Mouse (Mus musculus) testis, adult 2 months (tissue): ENCODE measurements around the gene Ndufb2. TPM values are rescaled to one million over a fixed set of nuclear protein-coding genes. Genes with fewer than 3 reads are reported as not detected.

Experiments
- H3K27ac ChIP-seq: fragments of 200-500 bp; 2 replicates; pipeline ENCODE4 v1.5.1; 2012; ENCODE audit warnings: low read depth, low read length; ENCODE audit not compliant: control insufficient read depth, insufficient read depth
- H3K27me3 ChIP-seq: fragments of 200-500 bp; 2 replicates; pipeline ENCODE4 v1.6.1; 2012; ENCODE audit warnings: mild to moderate bottlenecking, low read length, moderate library complexity; ENCODE audit not compliant: control insufficient read depth, insufficient read depth
- H3K36me3 ChIP-seq: fragments of 200-500 bp; 2 replicates; pipeline ENCODE4 v1.6.1; 2012; ENCODE audit warnings: mild to moderate bottlenecking, low read length; ENCODE audit not compliant: control insufficient read depth, insufficient read depth
- H3K4me1 ChIP-seq: fragments of 200-500 bp; 2 replicates; pipeline ENCODE4 v1.6.1; 2012; ENCODE audit warnings: low read length; ENCODE audit not compliant: control insufficient read depth, insufficient read depth
- H3K4me3 ChIP-seq: fragments of 200-500 bp; 2 replicates; pipeline ENCODE4 v1.5.1; 2012; ENCODE audit warnings: low read depth, mild to moderate bottlenecking, low read length, moderate library complexity, mixed read lengths; ENCODE audit not compliant: control insufficient read depth
- CTCF ChIP-seq: fragments of 200-500 bp; IDR thresholded peaks from 2 replicates; pipeline ENCODE4 v1.5.1; 2012; ENCODE audit warnings: low read depth, mild to moderate bottlenecking, inconsistent platforms, low read length, moderate library complexity; ENCODE audit not compliant: control insufficient read depth, insufficient read depth, insufficient replicate concordance
- POLR2A ChIP-seq: fragments of 200-500 bp; IDR thresholded peaks from 2 replicates; pipeline ENCODE4 v1.6.1; 2012; ENCODE audit warnings: low read depth, mild to moderate bottlenecking, inconsistent platforms, low read length, moderate library complexity; ENCODE audit not compliant: control insufficient read depth
- polyA plus RNA-seq: library from polyadenylated mRNA; depleted of rRNA; stranded (reverse); fragments of >200 nt; gene quantifications from 2 replicates; pipeline ENCODE4 v1.2.3, GENCODE M21; 2012

Ndufb2 gene
- polyA plus RNA-seq, 1 experiment: 128 TPM

- Histone ChIP-seq H3K4me1 (peaks cover 11% of the 10 kb centered on the region), H3K4me3 (no peak overlapping the region), H3K36me3 (no peaks in the 10 kb centered on the region), H3K27me3 (no peaks in the 10 kb centered on the region), H3K27ac (no peak overlapping the region)
- TF ChIP-seq POLR2A: no peak
- TF ChIP-seq CTCF: no peak
These were observed 21.9 kb upstream of the Ndufb2 start for GRCm38 (mm10) chr6:39570426-39570825.

DNA sequence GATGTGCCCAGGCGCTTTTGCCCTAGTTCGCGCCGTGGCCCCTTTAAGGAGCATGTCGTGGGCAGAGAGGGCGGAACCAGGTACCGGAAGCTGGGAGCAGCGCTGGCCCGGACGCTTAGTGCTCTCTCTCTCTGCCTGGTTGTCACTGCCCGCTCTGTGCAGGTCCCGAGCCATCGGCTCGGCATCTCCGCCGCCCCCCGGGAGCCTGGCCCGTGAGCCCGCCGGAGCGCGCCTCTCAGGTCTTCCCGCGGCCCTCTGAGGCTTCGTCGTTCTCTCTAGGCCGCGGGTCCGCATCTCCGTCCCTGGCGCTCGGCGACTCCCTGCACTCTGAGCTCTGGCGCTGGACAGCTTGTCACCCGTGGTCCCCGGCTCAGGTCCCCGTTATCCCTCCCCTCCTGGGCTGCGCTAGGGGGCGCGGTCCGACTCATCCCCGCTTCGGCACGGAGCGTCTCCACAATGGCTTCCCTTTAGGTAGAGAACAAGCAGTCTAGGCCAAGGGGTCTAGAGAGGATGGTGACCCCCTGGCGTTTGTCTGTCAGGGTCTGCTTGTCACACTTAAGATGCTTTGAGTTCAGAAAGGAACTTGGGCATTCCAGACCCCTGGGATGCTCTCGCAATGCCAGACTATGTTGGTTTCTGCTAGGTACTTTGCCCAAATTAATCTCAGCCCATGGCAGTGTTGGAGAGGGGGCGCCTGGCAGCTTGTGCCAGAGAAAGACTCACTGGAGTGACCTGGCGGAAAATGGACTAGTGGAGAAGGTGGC lies 18.4 kb upstream of the Ndufb2 start, which contains the start of gene Adck2:
TSS of gene Adck2 (plus strand) at position 83 of the 764 bp plus-strand sequence.
- TF ChIP-seq CTCF: no peak
- peak; percentile 60 for TF ChIP-seq POLR2A
- peak within 1 kb of the TSS; percentile 76 for H3K4me3 ChIP-seq
- no peaks in the 10 kb centered on the region for H3K27me3 ChIP-seq
- no peaks in the 10 kb centered on the region for H3K36me3 ChIP-seq
- H3K27ac ChIP-seq: peak within 1 kb of the TSS; percentile 3
- H3K4me1 ChIP-seq: peaks cover 11% of the 10 kb centered on the region

DNA sequence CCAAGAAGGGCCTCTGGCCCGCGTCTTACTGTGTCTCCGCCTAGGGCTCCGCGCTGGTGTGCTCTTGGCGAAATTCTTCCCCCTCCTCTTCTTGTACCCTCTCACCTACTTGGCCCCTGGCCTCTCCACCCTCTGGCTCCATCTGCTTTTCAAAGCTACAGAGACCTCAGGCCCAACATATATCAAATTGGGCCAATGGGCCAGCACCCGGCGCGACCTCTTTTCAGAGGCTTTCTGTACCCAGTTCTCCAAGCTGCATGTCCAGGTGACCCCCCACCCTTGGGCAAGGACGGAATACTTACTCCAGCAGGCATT lies 17.9 kb upstream of the Ndufb2 start:
- Histone ChIP-seq H3K36me3 (no peaks in the 10 kb centered on the region), H3K27me3 (no peaks in the 10 kb centered on the region), H3K27ac (no peak overlapping the region), H3K4me1 (peaks cover 11% of the 10 kb centered on the region), H3K4me3 (peak overlapping the region; percentile 76)
- TF ChIP-seq POLR2A (no peak), CTCF (no peak)

- H3K36me3 ChIP-seq: no peaks in the 10 kb centered on the region
- H3K27me3 ChIP-seq: no peaks in the 10 kb centered on the region
- H3K4me3 ChIP-seq: no peak overlapping the region; the same call in 1 of the 2 replicates
- peaks cover 11% of the 10 kb centered on the region for H3K4me1 ChIP-seq
- H3K27ac ChIP-seq: no peak overlapping the region
- TF ChIP-seq POLR2A (no peak), CTCF (no peak)
These were observed 17.4 kb upstream of the Ndufb2 start for GRCm38 (mm10) chr6:39574951-39575350.

- no peaks in the 10 kb centered on the region for H3K36me3 ChIP-seq
These were observed 12.8 kb upstream of the Ndufb2 start for GRCm38 (mm10) chr6:39579552-39579951.

DNA sequence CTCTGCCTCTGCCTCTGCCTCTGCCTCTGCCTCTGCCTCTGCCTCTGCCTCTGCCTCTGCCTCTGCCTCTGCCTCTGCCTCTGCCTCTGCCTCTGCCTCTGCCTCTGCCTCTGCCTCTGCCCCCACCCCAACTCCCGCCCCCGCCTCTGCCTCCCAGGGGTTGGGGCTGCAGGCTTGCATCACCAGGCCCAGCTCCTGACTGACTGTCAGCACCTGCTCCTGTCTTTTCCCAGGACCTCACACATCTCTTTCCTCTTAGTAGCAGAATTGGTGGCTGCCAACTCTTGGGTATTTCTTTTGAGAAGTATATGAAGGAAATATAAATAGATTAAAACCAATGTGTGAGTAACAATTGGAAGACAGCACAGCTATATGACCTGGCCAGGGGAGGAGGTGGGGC lies 11.8 kb upstream of the Ndufb2 start:
- no peak overlapping the region for H3K4me3 ChIP-seq
- no peak overlapping the region for H3K27ac ChIP-seq
- H3K36me3 ChIP-seq: no peaks in the 10 kb centered on the region; the same call in 1 of the 2 replicates
- TF ChIP-seq POLR2A (no peak), CTCF (no peak)
- no peaks in the 10 kb centered on the region for H3K27me3 ChIP-seq
- H3K4me1 ChIP-seq: no peaks in the 10 kb centered on the region; the same call in 1 of the 2 replicates

More at GRCm38 (mm10) chr6:39579552-39579951, 12.8 kb upstream of the Ndufb2 start:
- no peak overlapping the region for H3K4me3 ChIP-seq
- no peak for TF ChIP-seq CTCF
- no peak for TF ChIP-seq POLR2A
- H3K27ac ChIP-seq: no peak overlapping the region
- peaks cover 5% of the 10 kb centered on the region for H3K4me1 ChIP-seq
- no peaks in the 10 kb centered on the region for H3K27me3 ChIP-seq

GRCm38 (mm10) chr6:39581087-39581784 lies 11.1 kb upstream of the Ndufb2 start:
- Histone ChIP-seq H3K4me3 (no peak overlapping the region), H3K27ac (no peak overlapping the region), H3K4me1 (no peaks in the 10 kb centered on the region; the same call in 1 of the 2 replicates), H3K27me3 (no peaks in the 10 kb centered on the region), H3K36me3 (no peaks in the 10 kb centered on the region; the same call in 1 of the 2 replicates)
- TF ChIP-seq CTCF: no peak
- no peak for TF ChIP-seq POLR2A
